Mouse (Mus musculus) hindbrain, embryonic 16.5 days (tissue): ENCODE measurements around the gene Ankrd6. TPM values are rescaled to one million over a fixed set of nuclear protein-coding genes. Genes with fewer than 3 reads are reported as not detected.

Experiments used
- polyA plus RNA-seq: library from polyadenylated mRNA; unstranded; fragments of >200 nt; fragmentation: Nextera tagmentation; extraction: Ambion mirVana; gene quantifications from 2 replicates; pipeline ENCODE4 v1.2.1, GENCODE M21; 2015

Ankrd6 gene
- polyA plus RNA-seq, 1 experiment from 2014 or later: 22.2 TPM

Other genes starting within 250 kb of the Ankrd6 start
- gene Lyrm2, start 150.6 kb downstream of the Ankrd6 start, polyA plus RNA-seq: 102 and 104 TPM in 2 replicates
- gene Rragd, start 32.2 kb upstream of the Ankrd6 start, polyA plus RNA-seq: 31.1 and 31.3 TPM in 2 replicates
- gene Ube2j1, start 80.6 kb upstream of the Ankrd6 start, polyA plus RNA-seq: 69.5 and 72.4 TPM in 2 replicates
- gene Gabrr2, start 112.2 kb upstream of the Ankrd6 start, polyA plus RNA-seq: 0.15 and 0.29 TPM in 2 replicates
- gene Gabrr1, start 181.7 kb upstream of the Ankrd6 start, polyA plus RNA-seq: 0.25 and 0.32 TPM in 2 replicates
- gene Pm20d2, start 238.9 kb upstream of the Ankrd6 start, polyA plus RNA-seq: 1.9 and 2.0 TPM in 2 replicates